Mouse (Mus musculus) lung, adult 2 months (tissue): ENCODE measurements around the gene Olfr67. TPM values are rescaled to one million over a fixed set of nuclear protein-coding genes. Genes with fewer than 3 reads are reported as not detected.
"Not testable (repeated sequence)": the region's sequence is repeated elsewhere in the genome, so short reads cannot be mapped to it uniquely, and the experiment has no call there.

Source experiments
- DNase-seq: peaks from one replicate; pipeline ENCODE4 v3.0.0; 2022
- H3K4me1 ChIP-seq: fragments of 200-500 bp; 2 replicates; pipeline ENCODE4 v1.6.1; 2011; ENCODE audit warnings: low read length; ENCODE audit not compliant: control insufficient read depth, insufficient read depth
- H3K4me3 ChIP-seq: fragments of 200-500 bp; replicated peaks from 2 replicates; pipeline ENCODE3; 2011; ENCODE audit warnings: low read depth, mild to moderate bottlenecking, control low read depth, low read length; ENCODE audit errors: extremely low read depth
- CTCF ChIP-seq: fragments of 200-500 bp; IDR thresholded peaks from 2 replicates; pipeline ENCODE4 v1.5.1; 2011; ENCODE audit warnings: mild to moderate bottlenecking, low read length, control low read depth; ENCODE audit not compliant: insufficient read depth
- POLR2A ChIP-seq: fragments of 200-500 bp; IDR thresholded peaks from 2 replicates; pipeline ENCODE4 v1.6.1; 2011; ENCODE audit warnings: low read depth, mild to moderate bottlenecking, control low read depth, low read length, borderline replicate concordance; ENCODE audit errors: extremely low read depth
- WGBS: fragments of 180-500 bp; shearing (Covaris S2); methylation state at CpG from one replicate; pipeline ENCODE4 v1.1.7; 2018; 5-methylcytosine and 5-hydroxymethylcytosine counted together
- polyA plus RNA-seq: library from polyadenylated mRNA; depleted of rRNA; stranded (reverse); fragments of >200 nt; gene quantifications from 2 replicates; pipeline ENCODE4 v1.2.3, GENCODE M21; 2012; rRNA removed

Gene Olfr67
- not detected in 2 replicates for polyA plus RNA-seq

GRCm38 (mm10) chr7:103791721-103792120 is at the start of gene Olfr67:
Gene Olfr67 (minus strand): TSS chr7:103791821.
- no peaks in the 10 kb centered on the region for H3K4me1 ChIP-seq
- DNase-seq: no peak
- H3K4me3 ChIP-seq: no peak within 1 kb of the TSS
- 67% methylated on average over 3 of the region's 3 CpGs for WGBS
- TF ChIP-seq CTCF (no peak), POLR2A (no peak)

GRCm38 (mm10) chr7:103840268-103840667 is 48.6 kb upstream of the Olfr67 start, which contains the start of gene Hbb-bh2:
Gene Hbb-bh2 (minus strand): TSS chr7:103840520.
- Histone ChIP-seq H3K4me1 (no peaks in the 10 kb centered on the region), H3K4me3 (no peak within 1 kb of the TSS)
- WGBS: 66% methylated on average over 3 of the region's 3 CpGs
- no peak for DNase-seq
- TF ChIP-seq CTCF: no peak
- TF ChIP-seq POLR2A: no peak

- no peak for DNase-seq
- Histone ChIP-seq H3K4me3 (no peak within 1 kb of the TSS), H3K4me1 (no peaks in the 10 kb centered on the region)
- 91% methylated on average over 4 of the region's 4 CpGs for WGBS
- TF ChIP-seq CTCF: no peak
- no peak for TF ChIP-seq POLR2A
Observed at GRCm38 (mm10) chr7:103827808-103828207, 36.2 kb upstream of the Olfr67 start, which contains the start of gene Hbb-bs. Gene Hbb-bs (minus strand): TSS chr7:103828096.

GRCm38 (mm10) chr7:103827139-103827538 is 35.5 kb upstream of the Olfr67 start:
- not testable (repeated sequence) for DNase-seq, H3K4me3 ChIP-seq, H3K4me1 ChIP-seq
- WGBS: no CpG with 5 or more reads among the region's 2 CpGs

- 51% methylated on average over 3 of the region's 3 CpGs for WGBS
- Histone ChIP-seq H3K4me1 (no peaks in the 10 kb centered on the region), H3K4me3 (no peak overlapping the region)
- TF ChIP-seq CTCF (no peak), POLR2A (no peak)
- no peak for DNase-seq
Observed at GRCm38 (mm10) chr7:103826255-103826887, 34.8 kb upstream of the Olfr67 start.

- no peak for TF ChIP-seq CTCF
- H3K4me3 ChIP-seq: no peak overlapping the region
- H3K4me1 ChIP-seq: no peaks in the 10 kb centered on the region
- 86% methylated on average over 3 of the region's 3 CpGs for WGBS
- no peak for DNase-seq
Observed at GRCm38 (mm10) chr7:103825536-103826254, 34.1 kb upstream of the Olfr67 start.

- DNase-seq: no peak
- Histone ChIP-seq H3K4me1 (no peaks in the 10 kb centered on the region), H3K4me3 (no peak overlapping the region)
- TF ChIP-seq CTCF: no peak
- no peak for TF ChIP-seq POLR2A
- 69% methylated on average over 2 of the region's 2 CpGs for WGBS
Observed at GRCm38 (mm10) chr7:103824597-103824996, 33.0 kb upstream of the Olfr67 start.

GRCm38 (mm10) chr7:103815085-103815484 is 23.5 kb upstream of the Olfr67 start:
- H3K4me3 ChIP-seq, H3K4me1 ChIP-seq, DNase-seq: not testable (repeated sequence)
- WGBS: 78% methylated on average over 1 of the region's 2 CpGs

GRCm38 (mm10) chr7:103813766-103814165 is 22.1 kb upstream of the Olfr67 start, which contains the start of gene Hbb-bt:
Gene Hbb-bt (minus strand): TSS chr7:103813996.
- no peak for DNase-seq
- no peaks in the 10 kb centered on the region for H3K4me1 ChIP-seq
- 86% methylated on average over 3 of the region's 3 CpGs for WGBS
- no peak for TF ChIP-seq CTCF
- no peak for TF ChIP-seq POLR2A
- H3K4me3 ChIP-seq: no peak within 1 kb of the TSS

- DNase-seq, H3K4me3 ChIP-seq, H3K4me1 ChIP-seq: not testable (repeated sequence)
- no CpG with 5 or more reads among the region's 3 CpGs for WGBS
Observed at GRCm38 (mm10) chr7:103813152-103813551, 21.5 kb upstream of the Olfr67 start.

- WGBS: 23% methylated on average over 1 of the region's 1 CpGs
- H3K4me1 ChIP-seq: no peaks in the 10 kb centered on the region
- DNase-seq: no peak
- no peak for TF ChIP-seq POLR2A
- no peak for TF ChIP-seq CTCF
- H3K4me3 ChIP-seq: no peak overlapping the region
Observed at GRCm38 (mm10) chr7:103812174-103812573, 20.6 kb upstream of the Olfr67 start.
